Mouse (Mus musculus) hindbrain, embryonic 11.5 days (tissue): ENCODE data around the gene Dop1b. TPM values are rescaled to one million over a fixed set of nuclear protein-coding genes. Genes with fewer than 3 reads are reported as not detected.

Experiments used
- ATAC-seq: fragments of 200-750 bp; cut with Nextera tagmentation; 2 replicates; pipeline ENCODE4 v1.8.0; 2017; ENCODE audit warnings: mild to moderate bottlenecking, moderate TSS enrichment, moderate library complexity; ENCODE audit not compliant: low FRiP score
- DNase-seq: peaks from one replicate; pipeline ENCODE4 v3.0.0-alpha.2; 2015; ENCODE audit warnings: low spot score
- H3K27ac ChIP-seq: fragments of 300-500 bp; sonication (generic); 2 replicates; pipeline ENCODE4 v1.5.1; 2014; ENCODE audit warnings: mild to moderate bottlenecking, low read depth, low read length
- H3K27me3 ChIP-seq: fragments of 300-500 bp; sonication (generic); 2 replicates; pipeline ENCODE4 v1.6.1; 2014; ENCODE audit warnings: mild to moderate bottlenecking, low read length, moderate library complexity, mixed read lengths; ENCODE audit not compliant: control insufficient read depth, insufficient read depth
- H3K36me3 ChIP-seq: fragments of 300-500 bp; sonication (generic); 2 replicates; pipeline ENCODE4 v1.6.1; 2014; ENCODE audit warnings: mild to moderate bottlenecking, low read length, moderate library complexity, mixed read lengths; ENCODE audit not compliant: control insufficient read depth, insufficient read depth
- H3K4me1 ChIP-seq: fragments of 300-500 bp; sonication (generic); replicated peaks from 2 replicates; pipeline ENCODE4 v1.6.1; 2014; ENCODE audit warnings: low read length, mixed read lengths; ENCODE audit not compliant: control insufficient read depth, insufficient read depth
- H3K4me2 ChIP-seq: fragments of 300-500 bp; sonication (generic); replicated peaks from 2 replicates; pipeline ENCODE4 v1.6.1; 2014; ENCODE audit warnings: mild to moderate bottlenecking, low read depth, low read length
- H3K4me3 ChIP-seq: fragments of 300-500 bp; sonication (generic); 2 replicates; pipeline ENCODE4 v1.5.1; 2014; ENCODE audit warnings: low read depth, low read length
- H3K9ac ChIP-seq: fragments of 300-500 bp; sonication (generic); 2 replicates; pipeline ENCODE4 v1.6.1; 2014; ENCODE audit warnings: low read depth, low read length
- H3K9me3 ChIP-seq: fragments of 300-500 bp; sonication (generic); 2 replicates; pipeline ENCODE4 v1.6.1; 2016; ENCODE audit warnings: low read length; ENCODE audit not compliant: control insufficient read depth
- WGBS: fragments of 180-500 bp; shearing (Covaris S2); extraction: QIAGEN DNeasy Blood & Tissue Kit; methylation state at CpG from one replicate; pipeline ENCODE4 v1.1.7; 2014; 5-methylcytosine and 5-hydroxymethylcytosine counted together
- polyA plus RNA-seq: library from polyadenylated mRNA; unstranded; fragments of >200 nt; fragmentation: Nextera tagmentation; extraction: Ambion mirVana; gene quantifications from 2 replicates; pipeline ENCODE4 v1.2.1, GENCODE M21; 2014

Gene Dop1b
- polyA plus RNA-seq, 1 experiment from 2014 or later: 19.6 TPM

- Histone ChIP-seq H3K4me1 (no peaks in the 10 kb centered on the region), H3K27ac (no peak overlapping the region), H3K9ac (no peak overlapping the region), H3K36me3 (peaks cover 2% of the 10 kb centered on the region; the same call in 1 of the 2 replicates), H3K4me3 (no peak overlapping the region), H3K27me3 (no peaks in the 10 kb centered on the region), H3K9me3 (no peaks in the 10 kb centered on the region), H3K4me2 (no peak overlapping the region)
- 88% methylated on average over 5 of the region's 5 CpGs for WGBS
- DNase-seq (no peak), ATAC-seq (no peak)
Measured at GRCm38 (mm10) chr16:93756622-93757021, 44.9 kb downstream of the Dop1b start.

DNA sequence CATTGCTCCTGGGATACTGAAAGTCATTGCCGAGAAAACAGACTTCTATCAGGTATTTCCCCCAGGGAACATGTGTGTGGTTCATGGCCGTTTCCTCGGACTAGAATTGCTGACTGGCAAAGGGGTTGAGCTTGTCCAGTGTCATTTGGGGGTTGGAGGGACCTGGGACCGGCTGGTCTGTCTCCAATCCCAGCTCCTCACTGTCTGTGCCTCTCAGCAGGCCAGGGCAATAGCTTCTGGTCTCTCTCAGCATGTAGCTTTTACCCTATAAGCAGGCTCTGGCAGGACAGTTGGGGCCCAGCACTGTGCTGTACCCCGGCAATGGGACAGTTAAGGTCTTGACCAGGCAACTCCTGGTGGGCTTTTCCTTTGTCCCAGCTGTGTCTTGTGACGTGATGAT lies 51.7 kb downstream of the Dop1b start:
- Histone ChIP-seq H3K36me3 (no peaks in the 10 kb centered on the region), H3K27me3 (no peaks in the 10 kb centered on the region), H3K4me1 (no peaks in the 10 kb centered on the region), H3K27ac (no peak overlapping the region), H3K9me3 (no peaks in the 10 kb centered on the region), H3K9ac (no peak overlapping the region), H3K4me3 (no peak overlapping the region), H3K4me2 (no peak overlapping the region)
- no peak for ATAC-seq
- no peak for DNase-seq
- 81% methylated on average over 6 of the region's 6 CpGs for WGBS

GRCm38 (mm10) chr16:93764597-93764996 lies 52.9 kb downstream of the Dop1b start:
- WGBS: 77% methylated on average over 4 of the region's 4 CpGs
- ATAC-seq: no peak

DNA sequence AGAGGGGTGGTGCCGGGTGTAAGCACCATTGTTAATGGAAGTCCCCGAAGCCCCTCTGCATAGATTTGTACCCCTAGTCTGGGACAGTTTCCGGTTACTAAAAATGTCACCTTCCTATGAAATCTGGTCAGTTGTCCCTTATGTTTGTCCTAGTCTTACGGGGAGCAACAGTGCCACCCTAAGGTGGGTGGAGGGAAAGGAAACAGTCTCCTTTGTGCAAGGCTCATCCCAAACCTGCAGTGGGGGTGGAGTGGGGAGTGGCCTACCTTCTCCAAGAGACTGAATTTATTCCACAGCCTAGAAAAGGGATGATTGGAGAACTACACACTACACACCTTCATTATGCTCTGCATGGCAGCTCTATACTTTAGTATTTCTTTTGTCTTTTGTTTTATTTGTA lies 55.3 kb downstream of the Dop1b start:
- no peaks in the 10 kb centered on the region for H3K27me3 ChIP-seq
- peak; percentile 47 for DNase-seq
- H3K9me3 ChIP-seq: no peaks in the 10 kb centered on the region
- 57% methylated on average over 4 of the region's 4 CpGs for WGBS
- no peak overlapping the region for H3K9ac ChIP-seq
- H3K36me3 ChIP-seq: no peaks in the 10 kb centered on the region
- H3K4me1 ChIP-seq: no peaks in the 10 kb centered on the region
- H3K4me2 ChIP-seq: no peak overlapping the region
- ATAC-seq: no peak
- H3K27ac ChIP-seq: no peak overlapping the region
- no peak overlapping the region for H3K4me3 ChIP-seq

More at GRCm38 (mm10) chr16:93764597-93764996, 52.9 kb downstream of the Dop1b start:
- Histone ChIP-seq H3K4me1 (no peaks in the 10 kb centered on the region), H3K9ac (no peak overlapping the region), H3K4me2 (no peak overlapping the region), H3K9me3 (no peaks in the 10 kb centered on the region), H3K4me3 (no peak overlapping the region), H3K36me3 (no peaks in the 10 kb centered on the region), H3K27ac (no peak overlapping the region), H3K27me3 (no peaks in the 10 kb centered on the region)
- DNase-seq: no peak

DNA sequence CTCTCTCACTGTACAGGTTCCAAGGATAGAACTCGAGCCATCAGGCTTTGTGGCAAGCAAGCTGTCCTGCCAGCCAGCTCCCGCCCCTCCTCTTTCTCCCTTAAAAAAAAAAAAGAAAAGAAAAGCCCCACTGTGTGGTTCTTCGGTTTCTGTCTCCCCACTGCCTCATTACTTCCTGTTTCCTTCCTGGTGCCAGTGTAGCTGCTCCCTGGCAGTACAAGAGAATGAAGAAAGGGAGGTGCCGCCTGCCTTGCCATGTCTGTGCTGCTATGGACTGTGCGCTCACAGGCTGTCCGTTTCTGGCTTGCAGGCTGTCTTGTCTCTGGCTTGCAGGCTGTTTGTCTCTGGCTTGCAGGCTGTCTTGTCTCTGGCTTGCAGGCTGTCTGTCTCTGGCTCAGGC lies 55.8 kb downstream of the Dop1b start:
- no peaks in the 10 kb centered on the region for H3K36me3 ChIP-seq
- no peak for ATAC-seq
- WGBS: 72% methylated on average over 6 of the region's 6 CpGs
- H3K4me2 ChIP-seq: no peak overlapping the region
- H3K4me1 ChIP-seq: no peaks in the 10 kb centered on the region
- H3K9ac ChIP-seq: no peak overlapping the region
- H3K9me3 ChIP-seq: no peaks in the 10 kb centered on the region
- no peak for DNase-seq
- H3K27ac ChIP-seq: no peak overlapping the region
- no peak overlapping the region for H3K4me3 ChIP-seq
- H3K27me3 ChIP-seq: no peaks in the 10 kb centered on the region

GRCm38 (mm10) chr16:93769621-93770020 lies 57.9 kb downstream of the Dop1b start:
- no peak overlapping the region for H3K27ac ChIP-seq
- H3K36me3 ChIP-seq: no peaks in the 10 kb centered on the region
- WGBS: 83% methylated on average over 15 of the region's 15 CpGs
- no peak overlapping the region for H3K9ac ChIP-seq
- ATAC-seq (no peak), DNase-seq (no peak)
- H3K27me3 ChIP-seq: no peaks in the 10 kb centered on the region
- H3K4me1 ChIP-seq: no peaks in the 10 kb centered on the region
- H3K9me3 ChIP-seq: no peaks in the 10 kb centered on the region
- H3K4me3 ChIP-seq: no peak overlapping the region
- no peak overlapping the region for H3K4me2 ChIP-seq

GRCm38 (mm10) chr16:93770271-93770926 lies 58.7 kb downstream of the Dop1b start:
- ATAC-seq (no peak), DNase-seq (no peak)
- Histone ChIP-seq H3K27ac (no peak overlapping the region), H3K9ac (no peak overlapping the region), H3K36me3 (no peaks in the 10 kb centered on the region), H3K27me3 (no peaks in the 10 kb centered on the region), H3K4me2 (no peak overlapping the region), H3K4me3 (no peak overlapping the region), H3K4me1 (no peaks in the 10 kb centered on the region), H3K9me3 (no peaks in the 10 kb centered on the region)
- 70% methylated on average over 32 of the region's 32 CpGs for WGBS

DNA sequence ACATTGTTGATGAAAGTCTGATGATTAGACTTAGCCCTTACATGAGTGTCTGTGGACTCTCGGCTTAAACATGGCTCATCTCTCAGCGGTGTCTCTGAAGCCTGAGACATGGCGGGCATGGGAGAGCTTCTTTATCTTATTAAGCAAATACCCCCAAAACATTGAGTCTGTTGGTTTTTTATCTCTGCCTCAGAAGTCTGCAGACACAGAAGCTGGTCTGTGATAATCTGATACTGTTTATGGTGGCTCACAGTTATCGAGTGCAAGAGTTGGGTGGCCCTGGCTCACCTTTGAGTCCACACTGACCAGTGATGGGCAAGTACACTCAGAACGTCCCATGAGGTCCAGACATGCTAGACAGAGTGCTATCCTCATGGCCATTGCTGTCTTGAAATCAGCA lies 63.0 kb downstream of the Dop1b start:
- no peak for DNase-seq
- 88% methylated on average over 5 of the region's 5 CpGs for WGBS

DNA sequence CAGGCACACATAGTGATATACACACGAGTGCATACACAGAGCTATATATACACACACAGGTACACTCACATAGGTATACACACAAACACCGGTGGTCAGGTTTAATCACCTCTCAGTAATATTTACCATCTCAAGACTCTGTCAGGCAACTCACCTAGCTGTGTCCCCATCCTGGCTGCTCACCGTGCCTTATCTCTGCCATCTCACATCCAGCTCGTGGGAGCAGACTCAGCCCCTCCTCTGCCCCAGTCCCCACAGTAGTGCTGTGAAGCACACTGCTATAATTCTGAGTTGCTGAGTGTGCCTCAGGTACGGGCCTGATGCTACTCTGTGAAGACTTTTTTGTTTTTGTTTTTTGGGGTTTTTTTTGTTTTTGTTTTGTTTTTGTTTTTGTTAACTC lies 64.8 kb downstream of the Dop1b start:
- Histone ChIP-seq H3K4me3 (no peak overlapping the region), H3K4me2 (no peak overlapping the region), H3K27me3 (no peaks in the 10 kb centered on the region), H3K36me3 (no peaks in the 10 kb centered on the region), H3K9me3 (no peaks in the 10 kb centered on the region), H3K27ac (no peak overlapping the region), H3K9ac (no peak overlapping the region), H3K4me1 (no peaks in the 10 kb centered on the region)
- ATAC-seq (no peak), DNase-seq (no peak)
- WGBS: 88% methylated on average over 5 of the region's 5 CpGs

More for the DNA sequence above, 63.0 kb downstream of the Dop1b start:
- ATAC-seq: no peak
- H3K27me3 ChIP-seq: no peaks in the 10 kb centered on the region
- H3K36me3 ChIP-seq: no peaks in the 10 kb centered on the region
- no peak overlapping the region for H3K27ac ChIP-seq
- H3K4me3 ChIP-seq: no peak overlapping the region
- H3K9ac ChIP-seq: no peak overlapping the region
- H3K4me2 ChIP-seq: no peak overlapping the region
- no peaks in the 10 kb centered on the region for H3K9me3 ChIP-seq
- H3K4me1 ChIP-seq: no peaks in the 10 kb centered on the region
